Mouse (Mus musculus) Patski (cell line): ENCODE results near the gene Gramd1c. TPM values are rescaled to one million over a fixed set of nuclear protein-coding genes. Genes with fewer than 3 reads are reported as not detected.
A peak's percentile ranks its signal among the peaks of the same experiment; 100 is the strongest.

Source experiments
- ATAC-seq: fragments of 100-300 bp; one replicate; pipeline ENCODE4 v1.8.0; 2021
- CTCF ChIA-PET: fragments of 350-600 bp; sonication (Branson Sonifier 250); formaldehyde crosslinking; loops from one replicate; lab custom pipeline; 2022; ENCODE audit warnings: inconsistent platforms; lab: Charles Lee
- POLR2A ChIA-PET: fragments of 350-600 bp; sonication (Branson Sonifier 250); formaldehyde crosslinking; loops from one replicate; lab custom pipeline; 2022; ENCODE audit warnings: antibody characterized with exemption, inconsistent platforms; lab: Charles Lee
- DNase-seq: peaks from one replicate; pipeline ENCODE4 v3.0.0-alpha.2; 2011; ENCODE audit warnings: low read depth, low spot score
- H3K27me3 ChIP-seq: fragments of 371-371 bp; one replicate; pipeline ENCODE4 v1.5.1; 2021
- CTCF ChIP-seq: fragments of 100-300 bp; IDR thresholded peaks from one replicate; pipeline ENCODE4 v1.5.1; 2021
- in situ Hi-C: fragments of 300-500 bp; cut with MboI; formaldehyde crosslinking; loops from 3 replicates; pipeline ENCODE4 v1.11.1; 2018; ENCODE audit warnings: low pct_unique_long_range_greater_than_20kb, mixed read lengths
- polyA plus RNA-seq: library from polyadenylated mRNA; unstranded; gene quantifications from one replicate; pipeline ENCODE4 v1.2.3, GENCODE M21; 2021

Gene Gramd1c
- polyA plus RNA-seq, 1 experiment from 2014 or later: 2.7 TPM

- no peaks in the 10 kb centered on the region for H3K27me3 ChIP-seq
- ATAC-seq: no peak
- no peak for TF ChIP-seq CTCF
- in situ Hi-C loops: loop anchor here (25.0 kb wide), 2 partner anchors 523 to 1898 kb away; no protein-coding TSS in a partner anchor
- POLR2A ChIA-PET: no interaction called here
- CTCF ChIA-PET: no interaction called here
- DNase-seq: no peak
Measured at GRCm38 (mm10) chr16:44060604-44061286, 2.4 kb downstream of the Gramd1c start.

- DNase-seq (no peak), ATAC-seq (no peak)
- ChIA-PET POLR2A (no interaction called here), CTCF (interaction anchor here (0.6 to 1.8 kb wide), 18 partner anchors 12 to 324 kb away, joined by 3 to 9 read pairs (median 3); no protein-coding TSS in a partner anchor)
- in situ Hi-C loops: loop anchor here (5.0 to 25.0 kb wide), 3 partner anchors 166 to 1896 kb away; no protein-coding TSS in a partner anchor
- peak; percentile 92 for TF ChIP-seq CTCF
- no peaks in the 10 kb centered on the region for H3K27me3 ChIP-seq
Measured at GRCm38 (mm10) chr16:44058745-44059144, 4.4 kb downstream of the Gramd1c start.

- peaks cover 5% of the 10 kb centered on the region for H3K27me3 ChIP-seq
- CTCF ChIA-PET: no interaction called here
- in situ Hi-C loops: loop anchor here (5.0 to 25.0 kb wide), 3 partner anchors 163 to 1893 kb away; no protein-coding TSS in a partner anchor
- no peak for TF ChIP-seq CTCF
- no peak for ATAC-seq
- POLR2A ChIA-PET: no interaction called here
- no peak for DNase-seq
Measured at GRCm38 (mm10) chr16:44055766-44056165, 7.4 kb downstream of the Gramd1c start.

GRCm38 (mm10) chr16:44053265-44053664 lies 9.9 kb downstream of the Gramd1c start:
- H3K27me3 ChIP-seq: peaks cover 5% of the 10 kb centered on the region
- no peak for DNase-seq
- no peak for ATAC-seq
- ChIA-PET CTCF (no interaction called here), POLR2A (no interaction called here)
- in situ Hi-C loops: loop anchor here (25.0 kb wide), 2 partner anchors 516 to 1891 kb away; no protein-coding TSS in a partner anchor
- TF ChIP-seq CTCF: no peak

GRCm38 (mm10) chr16:44052390-44052789 lies 10.8 kb downstream of the Gramd1c start:
- in situ Hi-C loops: loop anchor here (25.0 kb wide), 2 partner anchors 515 to 1890 kb away; no protein-coding TSS in a partner anchor
- no peak for ATAC-seq
- TF ChIP-seq CTCF: no peak
- ChIA-PET POLR2A (no interaction called here), CTCF (no interaction called here)
- no peak for DNase-seq
- peaks cover 5% of the 10 kb centered on the region for H3K27me3 ChIP-seq

GRCm38 (mm10) chr16:44050139-44050538 lies 13.0 kb downstream of the Gramd1c start:
- DNase-seq (no peak), ATAC-seq (no peak)
- ChIA-PET POLR2A (no interaction called here), CTCF (no interaction called here)
- TF ChIP-seq CTCF: no peak
- in situ Hi-C loops: loop anchor here (25.0 kb wide), 2 partner anchors 513 to 1888 kb away; no protein-coding TSS in a partner anchor
- H3K27me3 ChIP-seq: peaks cover 5% of the 10 kb centered on the region

GRCm38 (mm10) chr16:44039112-44039511 lies 24.0 kb downstream of the Gramd1c start:
- ATAC-seq: no peak
- peak; percentile 61 for TF ChIP-seq CTCF
- H3K27me3 ChIP-seq: no peaks in the 10 kb centered on the region
- no peak for DNase-seq
- POLR2A ChIA-PET: no interaction called here
- in situ Hi-C loops: no loop called here
- CTCF ChIA-PET: interaction anchor here (0.9 kb wide), 1 partner anchor 20 kb away, joined by 3 read pairs; no protein-coding TSS in a partner anchor

- in situ Hi-C loops: no loop called here
- DNase-seq (no peak), ATAC-seq (no peak)
- H3K27me3 ChIP-seq: no peaks in the 10 kb centered on the region
- POLR2A ChIA-PET: no interaction called here
- TF ChIP-seq CTCF: no peak
- CTCF ChIA-PET: interaction anchor here (1.0 kb wide), 1 partner anchor 24 kb away, joined by 3 read pairs; no protein-coding TSS in a partner anchor
Measured at GRCm38 (mm10) chr16:44035221-44035620, 27.9 kb downstream of the Gramd1c start.

- no peak for TF ChIP-seq CTCF
- ATAC-seq (no peak), DNase-seq (no peak)
- POLR2A ChIA-PET: no interaction called here
- in situ Hi-C loops: no loop called here
- CTCF ChIA-PET: interaction anchor here (2.8 kb wide), 1 partner anchor 25 kb away, joined by 9 read pairs; no protein-coding TSS in a partner anchor
- H3K27me3 ChIP-seq: no peaks in the 10 kb centered on the region
Measured at GRCm38 (mm10) chr16:44033365-44033764, 29.8 kb downstream of the Gramd1c start.

GRCm38 (mm10) chr16:44029273-44029672 lies 33.9 kb downstream of the Gramd1c start:
- POLR2A ChIA-PET: no interaction called here
- no peaks in the 10 kb centered on the region for H3K27me3 ChIP-seq
- TF ChIP-seq CTCF: no peak
- CTCF ChIA-PET: interaction anchor here (1.3 kb wide), 1 partner anchor 30 kb away, joined by 4 read pairs; no protein-coding TSS in a partner anchor
- DNase-seq (no peak), ATAC-seq (no peak)
- in situ Hi-C loops: no loop called here

GRCm38 (mm10) chr16:44026822-44027221 lies 36.3 kb downstream of the Gramd1c start:
- TF ChIP-seq CTCF: no peak
- ChIA-PET CTCF (no interaction called here), POLR2A (no interaction called here)
- H3K27me3 ChIP-seq: peaks cover 3% of the 10 kb centered on the region
- no peak for ATAC-seq
- no peak for DNase-seq
- in situ Hi-C loops: no loop called here
